12 mouse cellular contexts compared by ENCODE assay signal in the genomic region with DNA sequence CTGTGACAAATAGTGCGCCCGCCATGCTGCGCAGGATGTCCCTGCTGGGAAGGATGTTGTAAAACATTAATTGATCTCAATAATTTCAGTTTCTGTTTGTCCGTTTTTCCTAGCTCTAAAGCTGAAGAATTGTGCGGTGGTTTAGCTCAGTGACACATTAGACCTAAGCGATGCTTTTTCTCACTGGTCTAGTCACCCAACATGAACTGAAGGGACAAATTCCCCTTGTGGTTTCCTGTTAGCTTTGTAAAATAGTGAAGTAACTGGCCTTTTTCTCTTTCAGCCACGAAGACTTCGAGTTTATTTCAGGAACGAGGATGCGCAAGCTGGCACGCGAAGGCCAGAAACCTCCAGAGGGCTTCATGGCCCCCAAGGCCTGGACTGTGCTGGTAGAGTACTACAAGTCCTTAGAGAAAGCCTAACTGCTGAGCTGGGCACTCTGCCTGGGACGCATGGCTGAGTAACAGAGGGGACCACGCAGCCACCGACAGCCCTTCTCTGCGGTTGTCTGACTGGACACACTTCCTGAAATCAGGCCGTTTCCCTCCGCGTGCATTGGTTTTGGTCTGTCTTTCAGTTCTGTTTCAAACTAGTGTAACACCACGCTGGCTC.
A peak's percentile ranks its signal among the peaks of the same experiment; 100 is the strongest.
DNase-seq lines count a peak whose midpoint lies in the region.
"Had no signal": no experiment of that assay in that cellular context is flagged by ENCODE, and none has a peak within 500 bp of the region (broad histone marks: within the 10 kb centered on the region; RNA-seq: fewer than 3 reads in every experiment).

No protein-coding gene starts in this region.

- H3K27me3 ChIP-seq in splenic B cell, adult 2 months (ENCODE audit: control insufficient read depth, insufficient read depth, low read length, poor library complexity, severe bottlenecking) = no peaks in the 10 kb centered on the region
- H3K27me3 ChIP-seq: hindbrain, embryonic 15.5 days; lung, embryonic 15.5 days; neural tube, embryonic 12.5 days; Patski had no signal

- DNase-seq in cerebellum, postnatal 14 days = peak; percentile 46
- DNase-seq in cerebellum, adult 9-10 months = no peak
- DNase-seq in right cerebral cortex, postnatal 10 days (ENCODE audit: low spot score in 2 of 2) = peak; percentile 62 to 63
- no peak for DNase-seq in right cerebral cortex, adult 18-20 months
- peak; percentile 14 for DNase-seq in lung, postnatal 25 days (ENCODE audit: low spot score)
- peak; percentile 43 for DNase-seq in splenic B cell, adult 2 months (ENCODE audit: low read depth, low spot score)
- DNase-seq in urinary bladder, postnatal 4 days (ENCODE audit: low spot score in 2 of 2) = no peak
- DNase-seq in cerebellum, adult 8-10 months = no peak

- H3K36me3 ChIP-seq in splenic B cell, adult 2 months (ENCODE audit: control insufficient read depth, insufficient read depth, low read length, poor library complexity, severe bottlenecking) = no peaks in the 10 kb centered on the region

Comparison
In these comparisons a context has a peak if more than half of its experiments do, and no peak if none do; other contexts are left out.
1. DNase-seq: peak in cerebellum, postnatal 14 days (2 of 2), right cerebral cortex, postnatal 10 days (2 of 2), lung, postnatal 25 days (single experiment) and splenic B cell, adult 2 months (single experiment); none in cerebellum, adult 9-10 months (single experiment), right cerebral cortex, adult 18-20 months (single experiment), urinary bladder, postnatal 4 days (0 of 2) and cerebellum, adult 8-10 months (single experiment).